Mouse (Mus musculus): Measurements from ENCODE around the gene Wdr59. TPM values are rescaled to one million over a fixed set of nuclear protein-coding genes. Genes with fewer than 3 reads are reported as not detected.
A peak's percentile ranks its signal among the peaks of the same experiment; 100 is the strongest.
"Not testable (repeated sequence)": the region's sequence is repeated elsewhere in the genome, so short reads cannot be mapped to it uniquely, and the experiment has no call there.

The Wdr59 gene
- total RNA-seq, 2 experiments from 2014 or later: 23.9 to 25.5 TPM

- intact Hi-C loops (cut with DNase I): no loop called here
- no peak for DNase-seq
Observed at GRCm38 (mm10) chr8:111501724-111502464, 20.0 kb downstream of the Wdr59 start.

GRCm38 (mm10) chr8:111498249-111498648 lies 23.6 kb downstream of the Wdr59 start:
- DNase-seq; intact Hi-C loops (cut with DNase I): not testable (repeated sequence)

GRCm38 (mm10) chr8:111496326-111496725 lies 25.6 kb downstream of the Wdr59 start:
- DNase-seq: no peak
- intact Hi-C loops (cut with DNase I): no loop called here

GRCm38 (mm10) chr8:111493176-111493575 lies 28.7 kb downstream of the Wdr59 start:
- DNase-seq: no peak
- intact Hi-C loops (cut with DNase I): no loop called here

- intact Hi-C loops (cut with DNase I): no loop called here
- no peak for DNase-seq
Observed at GRCm38 (mm10) chr8:111492508-111492907, 29.4 kb downstream of the Wdr59 start.

GRCm38 (mm10) chr8:111491191-111491590 lies 30.7 kb downstream of the Wdr59 start:
- no peak for DNase-seq
- intact Hi-C loops (cut with DNase I): no loop called here

GRCm38 (mm10) chr8:111490034-111490591 lies 31.8 kb downstream of the Wdr59 start:
- intact Hi-C loops (cut with DNase I): no loop called here
- DNase-seq: no peak

- intact Hi-C loops (cut with DNase I): no loop called here
- no peak for DNase-seq
Observed at GRCm38 (mm10) chr8:111480691-111481090, 41.2 kb downstream of the Wdr59 start.

GRCm38 (mm10) chr8:111477761-111478465 lies 44.0 kb downstream of the Wdr59 start:
- DNase-seq: no peak
- intact Hi-C loops (cut with DNase I): no loop called here

- intact Hi-C loops (cut with DNase I): no loop called here
- DNase-seq: peak; percentile 21
Observed at GRCm38 (mm10) chr8:111471526-111472081, 50.3 kb downstream of the Wdr59 start.

- intact Hi-C loops (cut with DNase I): loop anchor here (10.0 kb wide), 1 partner anchor 156 kb away; no protein-coding TSS in a partner anchor
- no peak for DNase-seq
Observed at GRCm38 (mm10) chr8:111469013-111469412, 52.9 kb downstream of the Wdr59 start.

- DNase-seq: no peak
- intact Hi-C loops (cut with DNase I): loop anchor here (10.0 kb wide), 1 partner anchor 159 kb away; no protein-coding TSS in a partner anchor
Observed at GRCm38 (mm10) chr8:111465341-111465740, 56.6 kb downstream of the Wdr59 start.

- intact Hi-C loops (cut with DNase I): loop anchor here (10.0 kb wide), 1 partner anchor 160 kb away; no protein-coding TSS in a partner anchor
- DNase-seq: no peak
Observed at GRCm38 (mm10) chr8:111464526-111464925, 57.4 kb downstream of the Wdr59 start.

- DNase-seq: no peak
- intact Hi-C loops (cut with DNase I): no loop called here
Observed at GRCm38 (mm10) chr8:111449671-111450070, 72.2 kb downstream of the Wdr59 start.

GRCm38 (mm10) chr8:111445960-111446660 lies 75.8 kb downstream of the Wdr59 start:
- DNase-seq: no peak
- intact Hi-C loops (cut with DNase I): no loop called here

- intact Hi-C loops (cut with DNase I): no loop called here
- DNase-seq: no peak
Observed at GRCm38 (mm10) chr8:111445558-111445957, 76.3 kb downstream of the Wdr59 start.

GRCm38 (mm10) chr8:111444245-111444644 lies 77.6 kb downstream of the Wdr59 start:
- intact Hi-C loops (cut with DNase I): no loop called here
- no peak for DNase-seq

GRCm38 (mm10) chr8:111439189-111439588 lies 82.7 kb downstream of the Wdr59 start:
- intact Hi-C loops (cut with DNase I): loop anchor here (1.0 kb wide), 1 partner anchor 96 kb away; no protein-coding TSS in a partner anchor
- peak; percentile 78 for DNase-seq

- no peak for DNase-seq
Observed at GRCm38 (mm10) chr8:111435071-111435828, 86.6 kb downstream of the Wdr59 start.

GRCm38 (mm10) chr8:111424646-111425045 lies 97.2 kb downstream of the Wdr59 start:
- intact Hi-C loops (cut with DNase I): no loop called here
- peak; percentile 86 for DNase-seq

More at GRCm38 (mm10) chr8:111435071-111435828, 86.6 kb downstream of the Wdr59 start:
- intact Hi-C loops (cut with DNase I): no loop called here
